Mouse (Mus musculus): Measurements from ENCODE around the gene Marveld2. TPM values are rescaled to one million over a fixed set of nuclear protein-coding genes. Genes with fewer than 3 reads are reported as not detected.

Gene Marveld2
- polyA plus RNA-seq, 1 experiment from 2014 or later = 2.6 TPM

DNA sequence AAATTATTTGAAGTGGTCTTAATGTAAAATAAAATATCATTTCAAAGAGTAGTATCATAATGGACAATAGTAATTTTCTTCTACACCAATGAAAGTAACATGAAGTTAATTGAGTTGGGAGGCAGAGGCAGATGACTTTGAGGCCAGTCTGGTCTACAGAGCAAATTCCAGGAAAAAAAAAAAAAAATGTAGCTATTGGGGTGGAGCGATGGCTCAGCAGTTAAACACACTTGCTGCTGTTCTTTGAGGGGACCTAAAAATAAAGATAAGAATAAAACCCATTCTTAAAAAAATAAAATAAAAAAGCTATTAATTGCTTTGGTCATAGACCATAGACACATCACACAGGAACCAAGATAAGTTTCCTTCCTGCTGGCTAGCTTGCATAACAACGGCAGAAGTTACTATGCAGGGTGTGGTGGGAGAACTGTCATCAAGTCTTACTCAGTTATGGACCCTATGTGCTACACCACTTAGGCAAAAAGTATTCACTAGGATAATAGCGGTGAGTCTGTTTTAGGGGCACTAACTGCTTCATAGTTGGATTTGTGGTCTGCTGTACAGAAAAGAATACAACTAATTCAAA lies 17.4 kb upstream of the Marveld2 start:
- H3K27ac ChIP-seq (ENCODE audit: low read depth, low read length) = no peak overlapping the region
- DNase-seq (ENCODE audit: low spot score) (no peak), ATAC-seq (ENCODE audit: insufficient read depth, low FRiP score, low TSS enrichment) (no peak)
- no peak overlapping the region for H3K4me2 ChIP-seq (ENCODE audit: low read depth)
- WGBS = 91% methylated on average over 3 of the region's 3 CpGs
- H3K4me3 ChIP-seq (ENCODE audit: low read depth, low read length) = no peak overlapping the region
- no peaks in the 10 kb centered on the region for H3K4me1 ChIP-seq (ENCODE audit: control insufficient read depth, insufficient read depth, low read length)
- H3K27me3 ChIP-seq (ENCODE audit: control insufficient read depth, insufficient read depth, low read length) = no peaks in the 10 kb centered on the region
- H3K36me3 ChIP-seq (ENCODE audit: control insufficient read depth, insufficient read depth, low read length) = peaks cover 5% of the 10 kb centered on the region; the same call in 1 of the 2 replicates
- H3K9ac ChIP-seq (ENCODE audit: low read length) = no peak overlapping the region
- H3K9me3 ChIP-seq (ENCODE audit: control insufficient read depth, low read length) = no peaks in the 10 kb centered on the region

DNA sequence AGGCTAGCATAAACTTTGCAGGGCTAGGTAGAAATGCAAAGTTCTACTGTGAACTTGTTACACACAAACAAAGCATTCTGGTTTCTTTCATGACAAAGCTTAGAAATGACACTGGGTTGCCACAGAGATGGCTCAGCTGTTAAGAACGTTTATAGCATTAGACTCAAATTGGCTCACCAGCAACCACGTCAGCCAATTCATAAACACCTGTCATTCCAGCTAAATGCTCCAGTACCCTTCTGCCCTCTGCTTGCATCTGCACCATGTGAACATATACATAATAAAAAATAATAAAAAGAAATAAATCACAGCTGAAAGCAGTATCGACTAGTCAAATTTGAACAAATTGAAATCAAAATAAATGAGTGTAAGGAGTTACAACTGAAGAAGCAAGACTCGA lies 5.5 kb upstream of the Marveld2 start:
- Histone ChIP-seq H3K27me3 (ENCODE audit: control insufficient read depth, insufficient read depth, low read length) (no peaks in the 10 kb centered on the region), H3K9me3 (ENCODE audit: control insufficient read depth, low read length) (no peaks in the 10 kb centered on the region), H3K36me3 (ENCODE audit: control insufficient read depth, insufficient read depth, low read length) (peaks cover 2% of the 10 kb centered on the region; the same call in 1 of the 2 replicates), H3K27ac (ENCODE audit: low read depth, low read length) (no peak overlapping the region), H3K4me1 (ENCODE audit: control insufficient read depth, insufficient read depth, low read length) (no peaks in the 10 kb centered on the region), H3K4me3 (ENCODE audit: low read depth, low read length) (no peak overlapping the region), H3K4me2 (ENCODE audit: low read depth) (no peak overlapping the region), H3K9ac (ENCODE audit: low read length) (no peak overlapping the region)
- ATAC-seq (ENCODE audit: insufficient read depth, low FRiP score, low TSS enrichment) = no peak
- no peak for DNase-seq (ENCODE audit: low spot score)
- WGBS = 85% methylated on average over 4 of the region's 4 CpGs

DNA sequence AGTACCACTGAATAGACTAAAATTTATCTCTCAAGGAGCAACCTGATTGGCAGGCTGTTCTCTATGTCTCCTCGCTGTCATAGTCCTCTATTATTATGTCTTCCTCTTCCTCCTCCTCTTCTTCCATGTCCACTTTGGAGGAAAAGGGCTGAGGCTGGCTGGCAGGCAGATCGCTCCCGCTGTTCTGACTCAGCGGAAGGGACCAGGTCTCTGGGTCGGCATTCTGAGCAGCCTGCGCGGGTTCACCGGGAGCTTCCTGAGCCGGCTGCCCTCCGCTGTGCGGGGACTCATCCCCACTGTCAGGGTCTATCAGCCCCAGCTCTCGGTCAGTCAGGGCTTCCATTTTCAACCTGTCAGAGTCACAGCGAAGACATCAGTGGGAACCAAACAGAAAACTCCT lies 812 bp upstream of the Marveld2 start:
- H3K4me1 ChIP-seq (ENCODE audit: control insufficient read depth, insufficient read depth, low read length) = peaks cover 4% of the 10 kb centered on the region; the same call in 1 of the 2 replicates
- 0 out of 2 replicates have a peak, but pooled peaks cover 2% of the 10 kb centered on the region for H3K36me3 ChIP-seq (ENCODE audit: control insufficient read depth, insufficient read depth, low read length)
- no peak overlapping the region for H3K4me2 ChIP-seq (ENCODE audit: low read depth)
- H3K9me3 ChIP-seq (ENCODE audit: control insufficient read depth, low read length) = no peaks in the 10 kb centered on the region
- no peak for ATAC-seq (ENCODE audit: insufficient read depth, low FRiP score, low TSS enrichment)
- H3K27ac ChIP-seq (ENCODE audit: low read depth, low read length) = no peak overlapping the region
- peaks cover 10% of the 10 kb centered on the region; the same call in 1 of the 2 replicates for H3K27me3 ChIP-seq (ENCODE audit: control insufficient read depth, insufficient read depth, low read length)
- DNase-seq (ENCODE audit: low spot score) = no peak
- WGBS = 79% methylated on average over 13 of the region's 13 CpGs
- H3K4me3 ChIP-seq (ENCODE audit: low read depth, low read length) = no peak overlapping the region
- no peak overlapping the region for H3K9ac ChIP-seq (ENCODE audit: low read length)

DNA sequence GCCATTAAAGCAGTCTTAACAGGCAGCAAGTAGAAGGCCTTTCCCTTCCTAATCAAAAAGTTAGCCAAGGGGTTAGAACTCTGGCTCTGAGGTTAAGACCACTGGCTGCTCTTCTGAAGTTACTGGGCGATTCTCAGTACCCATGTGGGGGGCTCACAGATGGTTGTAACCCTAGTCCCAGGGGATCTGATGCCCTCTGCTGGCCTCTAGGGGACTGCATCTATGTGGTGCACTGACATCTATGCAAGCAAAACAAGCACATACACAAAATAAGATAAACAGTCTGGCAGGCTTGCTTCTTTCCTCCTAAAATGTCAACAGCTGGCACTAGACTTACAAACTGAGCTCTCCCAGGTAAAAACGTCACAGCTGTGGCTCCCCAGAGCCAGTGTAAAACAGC lies 3.9 kb downstream of the Marveld2 start:
- Histone ChIP-seq H3K27me3 (ENCODE audit: control insufficient read depth, insufficient read depth, low read length) (peaks cover 10% of the 10 kb centered on the region; the same call in 1 of the 2 replicates), H3K9ac (ENCODE audit: low read length) (no peak overlapping the region), H3K4me1 (ENCODE audit: control insufficient read depth, insufficient read depth, low read length) (peaks cover 4% of the 10 kb centered on the region; the same call in 1 of the 2 replicates), H3K9me3 (ENCODE audit: control insufficient read depth, low read length) (no peaks in the 10 kb centered on the region), H3K4me3 (ENCODE audit: low read depth, low read length) (no peak overlapping the region), H3K27ac (ENCODE audit: low read depth, low read length) (no peak overlapping the region), H3K4me2 (ENCODE audit: low read depth) (no peak overlapping the region), H3K36me3 (ENCODE audit: control insufficient read depth, insufficient read depth, low read length) (no peaks in the 10 kb centered on the region)
- WGBS = 54% methylated on average over 2 of the region's 2 CpGs
- no peak for DNase-seq (ENCODE audit: low spot score)
- ATAC-seq (ENCODE audit: insufficient read depth, low FRiP score, low TSS enrichment) = no peak

DNA sequence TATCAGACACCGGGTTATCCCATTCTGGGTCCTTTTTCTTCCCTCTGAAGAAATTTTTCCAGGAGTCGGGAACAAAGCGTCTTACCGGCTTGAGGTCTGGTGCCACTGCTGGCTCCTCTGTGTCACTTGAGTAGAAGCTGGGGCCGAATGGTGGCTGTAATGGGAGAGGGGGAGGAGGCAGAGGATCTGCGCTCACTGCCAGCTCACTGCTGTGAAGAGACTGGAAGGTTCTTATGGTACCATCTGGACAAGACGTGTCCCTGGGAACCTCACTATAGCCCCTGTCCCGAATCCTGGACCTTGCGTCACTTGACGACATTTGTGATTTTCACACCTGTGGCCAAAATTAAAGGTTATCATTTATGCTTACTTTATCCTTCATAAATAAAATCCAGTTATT lies 4.5 kb downstream of the Marveld2 start:
- Histone ChIP-seq H3K9ac (ENCODE audit: low read length) (no peak overlapping the region), H3K4me2 (ENCODE audit: low read depth) (no peak overlapping the region), H3K4me3 (ENCODE audit: low read depth, low read length) (no peak overlapping the region), H3K27me3 (ENCODE audit: control insufficient read depth, insufficient read depth, low read length) (peaks cover 10% of the 10 kb centered on the region; the same call in 1 of the 2 replicates), H3K36me3 (ENCODE audit: control insufficient read depth, insufficient read depth, low read length) (no peaks in the 10 kb centered on the region), H3K4me1 (ENCODE audit: control insufficient read depth, insufficient read depth, low read length) (peaks cover 4% of the 10 kb centered on the region; the same call in 1 of the 2 replicates), H3K9me3 (ENCODE audit: control insufficient read depth, low read length) (no peaks in the 10 kb centered on the region), H3K27ac (ENCODE audit: low read depth, low read length) (no peak overlapping the region)
- 97% methylated on average over 10 of the region's 10 CpGs for WGBS
- DNase-seq (ENCODE audit: low spot score) (no peak), ATAC-seq (ENCODE audit: insufficient read depth, low FRiP score, low TSS enrichment) (no peak)

DNA sequence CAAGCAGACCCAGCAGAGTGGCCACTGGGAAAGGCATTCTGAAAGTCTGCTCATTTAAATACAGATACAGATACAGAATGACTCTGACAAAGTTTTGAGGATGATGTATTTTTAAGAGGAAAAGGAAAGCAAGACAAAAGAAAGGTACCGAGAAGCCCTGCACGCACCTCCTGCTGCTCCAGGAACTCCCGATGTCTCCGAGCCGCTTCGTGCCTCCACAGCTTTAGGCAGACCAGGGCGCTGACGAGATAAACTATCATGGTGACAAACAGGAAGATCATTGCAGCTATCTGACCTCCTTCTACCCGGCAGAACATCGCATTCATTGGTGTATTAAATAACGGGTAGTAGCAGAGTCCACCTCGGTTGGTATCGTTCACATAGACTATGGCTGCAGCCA lies 5.5 kb downstream of the Marveld2 start:
- Histone ChIP-seq H3K9me3 (ENCODE audit: control insufficient read depth, low read length) (no peaks in the 10 kb centered on the region), H3K27me3 (ENCODE audit: control insufficient read depth, insufficient read depth, low read length) (peaks cover 2% of the 10 kb centered on the region; the same call in 1 of the 2 replicates), H3K4me3 (ENCODE audit: low read depth, low read length) (no peak overlapping the region), H3K9ac (ENCODE audit: low read length) (no peak overlapping the region), H3K36me3 (ENCODE audit: control insufficient read depth, insufficient read depth, low read length) (no peaks in the 10 kb centered on the region), H3K4me1 (ENCODE audit: control insufficient read depth, insufficient read depth, low read length) (no peaks in the 10 kb centered on the region), H3K4me2 (ENCODE audit: low read depth) (no peak overlapping the region), H3K27ac (ENCODE audit: low read depth, low read length) (no peak overlapping the region)
- ATAC-seq (ENCODE audit: insufficient read depth, low FRiP score, low TSS enrichment) (no peak), DNase-seq (ENCODE audit: low spot score) (no peak)
- WGBS = 93% methylated on average over 13 of the region's 13 CpGs

DNA sequence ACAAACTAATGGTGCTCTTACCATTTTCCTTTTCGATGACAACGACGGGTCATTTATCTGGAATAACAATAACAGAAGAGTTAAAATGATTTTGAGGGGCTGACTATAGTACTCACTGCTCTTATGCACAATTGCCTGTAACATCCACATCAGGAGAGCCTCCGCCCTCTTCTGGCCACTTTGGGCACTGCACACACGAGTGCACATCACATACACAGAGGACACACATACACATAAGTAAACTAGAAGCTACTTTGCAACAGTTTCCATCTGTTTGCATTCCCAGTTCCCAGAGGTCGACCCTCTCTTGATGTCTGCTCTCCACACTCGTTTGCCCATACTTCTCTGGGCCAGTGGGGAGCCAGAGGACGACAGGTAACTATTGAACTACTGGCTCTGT lies 9.0 kb downstream of the Marveld2 start:
- no peak overlapping the region for H3K4me3 ChIP-seq (ENCODE audit: low read depth, low read length)
- WGBS = 84% methylated on average over 8 of the region's 8 CpGs
- H3K36me3 ChIP-seq (ENCODE audit: control insufficient read depth, insufficient read depth, low read length) = no peaks in the 10 kb centered on the region
- ATAC-seq (ENCODE audit: insufficient read depth, low FRiP score, low TSS enrichment) (no peak), DNase-seq (ENCODE audit: low spot score) (no peak)
- no peaks in the 10 kb centered on the region for H3K27me3 ChIP-seq (ENCODE audit: control insufficient read depth, insufficient read depth, low read length)
- no peak overlapping the region for H3K4me2 ChIP-seq (ENCODE audit: low read depth)
- H3K4me1 ChIP-seq (ENCODE audit: control insufficient read depth, insufficient read depth, low read length) = no peaks in the 10 kb centered on the region
- H3K27ac ChIP-seq (ENCODE audit: low read depth, low read length) = no peak overlapping the region
- H3K9ac ChIP-seq (ENCODE audit: low read length) = no peak overlapping the region
- H3K9me3 ChIP-seq (ENCODE audit: control insufficient read depth, low read length) = no peaks in the 10 kb centered on the region

DNA sequence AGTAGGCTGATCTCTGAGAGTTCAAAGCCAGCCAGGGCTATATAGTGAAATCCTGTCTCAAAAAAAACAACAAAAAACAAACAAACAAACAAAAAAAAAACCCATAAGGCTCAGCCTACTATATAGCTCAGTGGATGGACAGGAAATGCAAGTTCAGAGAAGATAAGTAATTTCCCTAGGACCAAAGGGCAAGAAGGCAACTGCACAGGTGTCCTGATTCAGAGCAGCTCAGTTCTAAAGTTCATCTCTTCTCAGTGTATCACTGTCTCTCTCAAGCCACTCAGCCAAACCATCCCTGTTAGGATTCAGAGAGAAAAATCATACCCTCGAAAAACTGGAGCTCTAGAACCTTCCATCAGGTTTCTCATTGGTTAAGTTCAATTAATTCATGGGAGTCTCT lies 10.9 kb downstream of the Marveld2 start:
- Histone ChIP-seq H3K4me1 (ENCODE audit: control insufficient read depth, insufficient read depth, low read length) (no peaks in the 10 kb centered on the region), H3K9ac (ENCODE audit: low read length) (no peak overlapping the region), H3K9me3 (ENCODE audit: control insufficient read depth, low read length) (no peaks in the 10 kb centered on the region), H3K27ac (ENCODE audit: low read depth, low read length) (no peak overlapping the region), H3K4me2 (ENCODE audit: low read depth) (no peak overlapping the region), H3K36me3 (ENCODE audit: control insufficient read depth, insufficient read depth, low read length) (no peaks in the 10 kb centered on the region), H3K27me3 (ENCODE audit: control insufficient read depth, insufficient read depth, low read length) (no peaks in the 10 kb centered on the region), H3K4me3 (ENCODE audit: low read depth, low read length) (no peak overlapping the region)
- WGBS = 82% methylated on average over 1 of the region's 1 CpGs
- ATAC-seq (ENCODE audit: insufficient read depth, low FRiP score, low TSS enrichment) (no peak), DNase-seq (ENCODE audit: low spot score) (no peak)

DNA sequence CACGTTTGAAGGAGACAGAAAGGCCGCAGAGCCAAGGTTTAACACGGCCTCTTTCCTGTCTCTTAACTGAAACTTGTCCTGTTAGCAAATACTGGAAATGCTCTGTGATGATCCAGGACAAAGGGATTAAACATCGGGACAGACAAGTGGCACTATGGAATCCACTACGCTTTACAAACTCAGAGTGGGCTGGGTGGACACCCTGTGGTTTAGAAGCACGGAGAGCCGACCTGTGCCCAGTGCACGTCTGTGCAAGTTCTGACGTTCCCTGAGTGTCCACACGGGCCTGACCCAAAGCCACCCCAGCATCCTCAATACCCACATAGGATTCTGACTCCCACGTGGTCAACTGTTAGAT lies 13.1 kb downstream of the Marveld2 start:
- H3K27me3 ChIP-seq (ENCODE audit: control insufficient read depth, insufficient read depth, low read length) = no peaks in the 10 kb centered on the region
- H3K36me3 ChIP-seq (ENCODE audit: control insufficient read depth, insufficient read depth, low read length) = no peaks in the 10 kb centered on the region
- H3K9ac ChIP-seq (ENCODE audit: low read length) = no peak overlapping the region
- no peak overlapping the region for H3K27ac ChIP-seq (ENCODE audit: low read depth, low read length)
- H3K9me3 ChIP-seq (ENCODE audit: control insufficient read depth, low read length) = no peaks in the 10 kb centered on the region
- ATAC-seq (ENCODE audit: insufficient read depth, low FRiP score, low TSS enrichment) (no peak), DNase-seq (ENCODE audit: low spot score) (no peak)
- WGBS = 91% methylated on average over 11 of the region's 11 CpGs
- no peak overlapping the region for H3K4me2 ChIP-seq (ENCODE audit: low read depth)
- no peaks in the 10 kb centered on the region for H3K4me1 ChIP-seq (ENCODE audit: control insufficient read depth, insufficient read depth, low read length)
- H3K4me3 ChIP-seq (ENCODE audit: low read depth, low read length) = no peak overlapping the region

Measured in neural tube, embryonic 11.5 days (tissue).